Mouse (Mus musculus) megakaryocyte, embryonic 14.5 days (primary cell): ENCODE measurements at regions not wholly inside any gene's neighbourhood (a gene's known extent, or its start where the extent isn't known, plus 50 kb on each side); places are given as distances from the start of the nearest gene placed in this dataset.

ENCODE experiments used
- FLI1 ChIP-seq: IDR thresholded peaks from 2 replicates; pipeline ENCODE4 v1.6.1; 2012; ENCODE audit warnings: low read length, inconsistent platforms, mixed read lengths
- GATA1 ChIP-seq: IDR thresholded peaks from 3 replicates; pipeline ENCODE4 v1.6.1; 2012; ENCODE audit warnings: mixed read lengths, low read length, inconsistent platforms, borderline replicate concordance

GRCm38 (mm10) chr2:117674877-117675276 lies 332.1 kb upstream of the Rasgrp1 start:
- TF ChIP-seq GATA1 (no peak), FLI1 (no peak)
